Mouse (Mus musculus) liver, embryonic 15.5 days (tissue): Measurements from ENCODE around the gene Mvp. TPM values are rescaled to one million over a fixed set of nuclear protein-coding genes. Genes with fewer than 3 reads are reported as not detected.

ENCODE experiments used
- ATAC-seq: fragments of 200-750 bp; cut with Nextera tagmentation; 2 replicates; pipeline ENCODE4 v1.8.0; 2017; ENCODE audit warnings: moderate number of reproducible peaks, mild to moderate bottlenecking, moderate library complexity; ENCODE audit not compliant: insufficient read depth
- H3K27ac ChIP-seq: fragments of 300-500 bp; sonication (generic); replicated peaks from 2 replicates; pipeline ENCODE4 v1.5.1; 2015; ENCODE audit warnings: mild to moderate bottlenecking, inconsistent platforms
- H3K27me3 ChIP-seq: fragments of 300-500 bp; sonication (generic); 2 replicates; pipeline ENCODE4 v1.6.1; 2015; ENCODE audit warnings: mild to moderate bottlenecking, inconsistent platforms
- H3K36me3 ChIP-seq: fragments of 300-500 bp; sonication (generic); replicated peaks from 2 replicates; pipeline ENCODE4 v1.6.1; 2015; ENCODE audit warnings: moderate library complexity, mild to moderate bottlenecking, inconsistent platforms
- H3K4me1 ChIP-seq: fragments of 300-500 bp; sonication (generic); replicated peaks from 2 replicates; pipeline ENCODE4 v1.6.1; 2015; ENCODE audit warnings: inconsistent platforms
- H3K4me2 ChIP-seq: fragments of 300-500 bp; sonication (generic); 2 replicates; pipeline ENCODE4 v1.6.1; 2015; ENCODE audit warnings: moderate library complexity, mild to moderate bottlenecking, inconsistent platforms
- H3K4me3 ChIP-seq: fragments of 300-500 bp; sonication (generic); replicated peaks from 2 replicates; pipeline ENCODE4 v1.5.1; 2015; ENCODE audit warnings: mild to moderate bottlenecking, inconsistent platforms
- H3K9ac ChIP-seq: fragments of 300-500 bp; sonication (generic); 2 replicates; pipeline ENCODE4 v1.6.1; 2015; ENCODE audit warnings: moderate library complexity, mild to moderate bottlenecking, inconsistent platforms
- H3K9me3 ChIP-seq: fragments of 300-500 bp; sonication (generic); replicated peaks from 2 replicates; pipeline ENCODE4 v1.6.1; 2016; ENCODE audit warnings: inconsistent platforms
- WGBS: fragments of 180-500 bp; shearing (Covaris S2); methylation state at CpG from one replicate; pipeline ENCODE4 v1.1.7; 2015; ENCODE audit warnings: mixed read lengths; ENCODE audit not compliant: insufficient replicate concordance; 5-methylcytosine and 5-hydroxymethylcytosine counted together
- polyA plus RNA-seq: library from polyadenylated mRNA; unstranded; fragments of >200 nt; fragmentation: Nextera tagmentation; extraction: Ambion mirVana; gene quantifications from 2 replicates; pipeline ENCODE4 v1.2.1, GENCODE M21; 2015

The Mvp gene
- polyA plus RNA-seq, 1 experiment from 2014 or later: 9.2 TPM

- H3K9me3 ChIP-seq: no peaks in the 10 kb centered on the region
- ATAC-seq: no peak
- H3K27ac ChIP-seq: no peak overlapping the region
- H3K36me3 ChIP-seq: peaks cover 32% of the 10 kb centered on the region
- no peak overlapping the region for H3K4me2 ChIP-seq
- no peaks in the 10 kb centered on the region for H3K27me3 ChIP-seq
- no peak overlapping the region for H3K4me3 ChIP-seq
- 81% methylated on average over 15 of the region's 15 CpGs for WGBS
- H3K4me1 ChIP-seq: peaks cover 74% of the 10 kb centered on the region
- H3K9ac ChIP-seq: no peak overlapping the region
Measured at GRCm38 (mm10) chr7:127018416-127019305, 4.2 kb upstream of the Mvp start.

GRCm38 (mm10) chr7:127017950-127018345, 3.5 kb upstream of the Mvp start:
- Histone ChIP-seq H3K36me3 (peaks cover 24% of the 10 kb centered on the region), H3K27me3 (no peaks in the 10 kb centered on the region), H3K27ac (peak overlapping the region; percentile 60), H3K4me1 (peaks cover 74% of the 10 kb centered on the region), H3K9ac (no peak overlapping the region), H3K4me3 (0 out of 2 replicates have a peak overlapping the region, but pooled peaks have one; percentile 78), H3K4me2 (no peak overlapping the region), H3K9me3 (no peaks in the 10 kb centered on the region)
- WGBS: 44% methylated on average over 6 of the region's 6 CpGs
- no peak for ATAC-seq

- peak within 1 kb of the TSS; percentile 95 for H3K27ac ChIP-seq
- peak within 1 kb of the TSS; percentile 89 for H3K9ac ChIP-seq
- peaks cover 21% of the 10 kb centered on the region for H3K36me3 ChIP-seq
- H3K4me1 ChIP-seq: peaks cover 69% of the 10 kb centered on the region
- no peaks in the 10 kb centered on the region for H3K9me3 ChIP-seq
- H3K4me2 ChIP-seq: peak within 1 kb of the TSS; percentile 96
- ATAC-seq: peak; percentile 83
- no peaks in the 10 kb centered on the region for H3K27me3 ChIP-seq
- H3K4me3 ChIP-seq: peak within 1 kb of the TSS; percentile 78
- 4% methylated on average over 39 of the region's 39 CpGs for WGBS
Measured at GRCm38 (mm10) chr7:127016971-127017949, 2.8 kb upstream of the Mvp start, which contains the start of gene Pagr1a. TSS of gene Pagr1a (minus strand) at chr7:127017352.

GRCm38 (mm10) chr7:127016486-127016938, 2.1 kb upstream of the Mvp start:
- peak; percentile 66 for ATAC-seq
- peak overlapping the region; percentile 89 for H3K9ac ChIP-seq
- peak overlapping the region; percentile 96 for H3K4me2 ChIP-seq
- no peaks in the 10 kb centered on the region for H3K9me3 ChIP-seq
- H3K27me3 ChIP-seq: no peaks in the 10 kb centered on the region
- peak overlapping the region; percentile 95 for H3K27ac ChIP-seq
- H3K4me3 ChIP-seq: peak overlapping the region; percentile 78
- 0% methylated on average over 22 of the region's 22 CpGs for WGBS
- H3K4me1 ChIP-seq: peaks cover 66% of the 10 kb centered on the region
- peaks cover 16% of the 10 kb centered on the region for H3K36me3 ChIP-seq

- Histone ChIP-seq H3K9me3 (no peaks in the 10 kb centered on the region), H3K27me3 (no peaks in the 10 kb centered on the region), H3K9ac (peak within 1 kb of the TSS; percentile 89), H3K4me3 (peak within 1 kb of the TSS; percentile 78), H3K27ac (peak within 1 kb of the TSS; percentile 95), H3K4me2 (peak within 1 kb of the TSS; percentile 96), H3K36me3 (peaks cover 16% of the 10 kb centered on the region), H3K4me1 (peaks cover 66% of the 10 kb centered on the region)
- no peak for ATAC-seq
Measured at GRCm38 (mm10) chr7:127016481-127016485, 1.9 kb upstream of the Mvp start, which contains the start of gene Pagr1b. TSS of gene Pagr1b (minus strand) at chr7:127016484.

- Histone ChIP-seq H3K27me3 (no peaks in the 10 kb centered on the region), H3K36me3 (peaks cover 16% of the 10 kb centered on the region), H3K9ac (peak overlapping the region; percentile 89), H3K27ac (peak overlapping the region; percentile 95), H3K4me1 (peaks cover 66% of the 10 kb centered on the region), H3K9me3 (no peaks in the 10 kb centered on the region), H3K4me3 (peak overlapping the region; percentile 78), H3K4me2 (peak overlapping the region; percentile 96)
- 3% methylated on average over 10 of the region's 10 CpGs for WGBS
- ATAC-seq: peak; percentile 32
Measured at GRCm38 (mm10) chr7:127016081-127016480, 1.7 kb upstream of the Mvp start.

- Histone ChIP-seq H3K4me2 (peak overlapping the region; percentile 96), H3K9me3 (no peaks in the 10 kb centered on the region), H3K4me3 (peak overlapping the region; percentile 78; the same call in 1 of the 2 replicates), H3K27ac (peak overlapping the region; percentile 95; the same call in 1 of the 2 replicates), H3K4me1 (peaks cover 63% of the 10 kb centered on the region), H3K27me3 (no peaks in the 10 kb centered on the region), H3K9ac (no peak overlapping the region), H3K36me3 (peaks cover 16% of the 10 kb centered on the region)
- ATAC-seq: no peak
- 87% methylated on average over 12 of the region's 12 CpGs for WGBS
Measured at GRCm38 (mm10) chr7:127014993-127015392, 572 bp upstream of the Mvp start.

GRCm38 (mm10) chr7:127013385-127013784, 1.0 kb downstream of the Mvp start:
- WGBS: 76% methylated on average over 6 of the region's 6 CpGs
- Histone ChIP-seq H3K27me3 (no peaks in the 10 kb centered on the region), H3K9me3 (no peaks in the 10 kb centered on the region), H3K4me2 (peak overlapping the region; percentile 96), H3K9ac (no peak overlapping the region), H3K4me3 (peak overlapping the region; percentile 64), H3K4me1 (peaks cover 74% of the 10 kb centered on the region), H3K27ac (no peak overlapping the region; the same call in 1 of the 2 replicates), H3K36me3 (peaks cover 16% of the 10 kb centered on the region)
- ATAC-seq: no peak

GRCm38 (mm10) chr7:127012845-127013244, 1.6 kb downstream of the Mvp start:
- no peaks in the 10 kb centered on the region for H3K27me3 ChIP-seq
- no peak overlapping the region for H3K4me3 ChIP-seq
- WGBS: 87% methylated on average over 10 of the region's 10 CpGs
- H3K27ac ChIP-seq: no peak overlapping the region; the same call in 1 of the 2 replicates
- no peak overlapping the region for H3K9ac ChIP-seq
- H3K36me3 ChIP-seq: peaks cover 16% of the 10 kb centered on the region
- no peak for ATAC-seq
- no peaks in the 10 kb centered on the region for H3K9me3 ChIP-seq
- peaks cover 74% of the 10 kb centered on the region for H3K4me1 ChIP-seq
- 0 out of 2 replicates have a peak overlapping the region, but pooled peaks have one; percentile 96 for H3K4me2 ChIP-seq

GRCm38 (mm10) chr7:127012374-127012773, 2.0 kb downstream of the Mvp start:
- no peaks in the 10 kb centered on the region for H3K27me3 ChIP-seq
- peaks cover 74% of the 10 kb centered on the region for H3K4me1 ChIP-seq
- 0 out of 2 replicates have a peak overlapping the region, but pooled peaks have one; percentile 34 for H3K27ac ChIP-seq
- peaks cover 16% of the 10 kb centered on the region for H3K36me3 ChIP-seq
- H3K4me3 ChIP-seq: no peak overlapping the region
- H3K9ac ChIP-seq: no peak overlapping the region
- 67% methylated on average over 6 of the region's 6 CpGs for WGBS
- no peak for ATAC-seq
- no peak overlapping the region for H3K4me2 ChIP-seq
- H3K9me3 ChIP-seq: no peaks in the 10 kb centered on the region

GRCm38 (mm10) chr7:127011717-127012116, 2.7 kb downstream of the Mvp start:
- Histone ChIP-seq H3K9ac (no peak overlapping the region), H3K4me2 (no peak overlapping the region), H3K36me3 (peaks cover 16% of the 10 kb centered on the region), H3K9me3 (no peaks in the 10 kb centered on the region), H3K27ac (peak overlapping the region; percentile 34; the same call in 1 of the 2 replicates), H3K4me3 (no peak overlapping the region), H3K27me3 (no peaks in the 10 kb centered on the region), H3K4me1 (peaks cover 76% of the 10 kb centered on the region)
- ATAC-seq: no peak
- WGBS: 65% methylated on average over 2 of the region's 2 CpGs
